Mouse (Mus musculus) heart, embryonic 14.5 days (tissue): ENCODE results near the gene Rgs16. TPM values are rescaled to one million over a fixed set of nuclear protein-coding genes. Genes with fewer than 3 reads are reported as not detected.

Experiments used
- ATAC-seq: fragments of 200-750 bp; cut with Nextera tagmentation; 2 replicates; pipeline ENCODE4 v1.8.0; 2017; ENCODE audit warnings: low read depth, moderate TSS enrichment; ENCODE audit not compliant: insufficient number of reproducible peaks, insufficient read depth, low FRiP score
- H3K27ac ChIP-seq, 2 experiments: fragments of 200-500 bp in 1 of 2; fragments of 300-500 bp in 1 of 2; sonication (generic) in 1 of 2; replicated peaks in 1 of 2; 2 replicates each; pipeline ENCODE4 v1.5.1; 2012 to 2014; ENCODE audit warnings: low read depth in 2 of 2, low read length in 2 of 2, control low read depth in 1 of 2, mild to moderate bottlenecking in 1 of 2, mixed read lengths in 1 of 2; ENCODE audit not compliant: control insufficient read depth in 1 of 2, insufficient read depth in 1 of 2
- H3K27me3 ChIP-seq: fragments of 300-500 bp; sonication (generic); 2 replicates; pipeline ENCODE4 v1.6.1; 2014; ENCODE audit warnings: mild to moderate bottlenecking, low read length, control low read depth; ENCODE audit not compliant: control insufficient read depth, insufficient read depth
- H3K36me3 ChIP-seq: fragments of 300-500 bp; sonication (generic); 2 replicates; pipeline ENCODE4 v1.6.1; 2014; ENCODE audit warnings: mild to moderate bottlenecking, control low read depth, low read length, mixed read lengths; ENCODE audit not compliant: control insufficient read depth, insufficient read depth
- H3K4me1 ChIP-seq, 2 experiments: fragments of 200-500 bp in 1 of 2; fragments of 300-500 bp in 1 of 2; sonication (generic) in 1 of 2; 2 replicates each; pipeline ENCODE4 v1.6.1; 2012 to 2014; ENCODE audit warnings: low read length in 2 of 2, control low read depth in 1 of 2, mixed read lengths in 1 of 2; ENCODE audit not compliant: control insufficient read depth in 2 of 2, insufficient read depth in 2 of 2
- H3K4me2 ChIP-seq: fragments of 300-500 bp; sonication (generic); 2 replicates; pipeline ENCODE4 v1.6.1; 2014; ENCODE audit warnings: mild to moderate bottlenecking, low read length
- H3K4me3 ChIP-seq, 2 experiments: fragments of 200-500 bp in 1 of 2; fragments of 300-500 bp in 1 of 2; sonication (generic) in 1 of 2; 2 replicates each; pipeline ENCODE4 v1.5.1; 2012 to 2014; ENCODE audit warnings: low read length in 2 of 2, mild to moderate bottlenecking in 2 of 2, control low read depth in 1 of 2, low read depth in 1 of 2, moderate library complexity in 1 of 2; ENCODE audit not compliant: control insufficient read depth in 1 of 2, insufficient read depth in 1 of 2
- H3K9ac ChIP-seq: fragments of 300-500 bp; sonication (generic); 2 replicates; pipeline ENCODE4 v1.6.1; 2014; ENCODE audit warnings: mild to moderate bottlenecking, low read length
- H3K9me3 ChIP-seq: fragments of 300-500 bp; sonication (generic); 2 replicates; pipeline ENCODE4 v1.6.1; 2016; ENCODE audit warnings: low read length, control low read depth; ENCODE audit not compliant: control insufficient read depth
- WGBS: fragments of 180-500 bp; shearing (Covaris S2); extraction: QIAGEN DNeasy Blood & Tissue Kit; methylation state at CpG from one replicate; pipeline ENCODE4 v1.1.7; 2014; 5-methylcytosine and 5-hydroxymethylcytosine counted together
- polyA plus RNA-seq: library from polyadenylated mRNA; unstranded; fragments of >200 nt; fragmentation: Nextera tagmentation; extraction: Ambion mirVana; gene quantifications from 2 replicates; pipeline ENCODE4 v1.2.1, GENCODE M21; 2014

Rgs16 gene
- polyA plus RNA-seq, 1 experiment from 2014 or later = 2.2 TPM

GRCm38 (mm10) chr1:153704996-153705395 is 35.2 kb upstream of the Rgs16 start:
- no peak overlapping the region for H3K4me2 ChIP-seq
- H3K27ac ChIP-seq = no peak overlapping the region
- H3K4me1 ChIP-seq = peaks cover 16 to 20% of the 10 kb centered on the region in 2 experiments
- H3K36me3 ChIP-seq = no peaks in the 10 kb centered on the region
- no peaks in the 10 kb centered on the region for H3K27me3 ChIP-seq
- WGBS = 56% methylated on average over 3 of the region's 3 CpGs
- ATAC-seq = no peak
- H3K4me3 ChIP-seq = no peak overlapping the region
- H3K9ac ChIP-seq = no peak overlapping the region
- no peaks in the 10 kb centered on the region for H3K9me3 ChIP-seq

GRCm38 (mm10) chr1:153708626-153709025 is 31.5 kb upstream of the Rgs16 start:
- Histone ChIP-seq H3K27ac (no peak overlapping the region), H3K36me3 (no peaks in the 10 kb centered on the region), H3K4me2 (no peak overlapping the region), H3K9ac (no peak overlapping the region), H3K4me3 (no peak overlapping the region), H3K9me3 (no peaks in the 10 kb centered on the region), H3K27me3 (no peaks in the 10 kb centered on the region), H3K4me1 (peaks cover 8% of the 10 kb centered on the region in 2 experiments)
- WGBS = 83% methylated on average over 5 of the region's 5 CpGs
- no peak for ATAC-seq

- Histone ChIP-seq H3K36me3 (no peaks in the 10 kb centered on the region), H3K27me3 (no peaks in the 10 kb centered on the region), H3K4me2 (no peak overlapping the region), H3K4me1 (no peaks in the 10 kb centered on the region; a peak in 1 of 4 replicates), H3K27ac (no peak overlapping the region), H3K4me3 (no peak overlapping the region), H3K9me3 (no peaks in the 10 kb centered on the region), H3K9ac (no peak overlapping the region)
- no peak for ATAC-seq
- 45% methylated on average over 5 of the region's 5 CpGs for WGBS
Measured at GRCm38 (mm10) chr1:153709451-153709850, 30.7 kb upstream of the Rgs16 start.

GRCm38 (mm10) chr1:153711544-153712262 is 28.4 kb upstream of the Rgs16 start:
- 68% methylated on average over 3 of the region's 3 CpGs for WGBS
- Histone ChIP-seq H3K4me3 (no peak overlapping the region), H3K4me2 (no peak overlapping the region), H3K9ac (no peak overlapping the region), H3K27me3 (no peaks in the 10 kb centered on the region), H3K27ac (no peak overlapping the region), H3K36me3 (no peaks in the 10 kb centered on the region), H3K4me1 (no peaks in the 10 kb centered on the region), H3K9me3 (no peaks in the 10 kb centered on the region)
- no peak for ATAC-seq

GRCm38 (mm10) chr1:153712633-153713032 is 27.5 kb upstream of the Rgs16 start:
- 89% methylated on average over 2 of the region's 2 CpGs for WGBS
- no peak overlapping the region for H3K4me3 ChIP-seq
- ATAC-seq = no peak
- no peaks in the 10 kb centered on the region for H3K9me3 ChIP-seq
- no peak overlapping the region for H3K27ac ChIP-seq
- H3K36me3 ChIP-seq = no peaks in the 10 kb centered on the region
- H3K4me1 ChIP-seq = no peaks in the 10 kb centered on the region
- no peak overlapping the region for H3K4me2 ChIP-seq
- no peaks in the 10 kb centered on the region for H3K27me3 ChIP-seq
- H3K9ac ChIP-seq = no peak overlapping the region

- Histone ChIP-seq H3K9ac (no peak overlapping the region), H3K36me3 (no peaks in the 10 kb centered on the region), H3K4me1 (no peaks in the 10 kb centered on the region), H3K4me3 (no peak overlapping the region), H3K27ac (no peak overlapping the region), H3K4me2 (no peak overlapping the region), H3K9me3 (no peaks in the 10 kb centered on the region), H3K27me3 (no peaks in the 10 kb centered on the region)
- ATAC-seq = no peak
- WGBS = 73% methylated on average over 1 of the region's 1 CpGs
Measured at GRCm38 (mm10) chr1:153717990-153718389, 22.2 kb upstream of the Rgs16 start.

GRCm38 (mm10) chr1:153720935-153721334 is 19.2 kb upstream of the Rgs16 start:
- no peaks in the 10 kb centered on the region for H3K36me3 ChIP-seq
- H3K9ac ChIP-seq = no peak overlapping the region
- H3K4me2 ChIP-seq = no peak overlapping the region
- no peak overlapping the region for H3K4me3 ChIP-seq
- no peak for ATAC-seq
- no peak overlapping the region for H3K27ac ChIP-seq
- H3K27me3 ChIP-seq = no peaks in the 10 kb centered on the region
- WGBS = 66% methylated on average over 7 of the region's 7 CpGs
- no peaks in the 10 kb centered on the region for H3K9me3 ChIP-seq
- no peaks in the 10 kb centered on the region for H3K4me1 ChIP-seq
